Mouse (Mus musculus): Measurements from ENCODE around the gene Barhl2.

Gene Barhl2

GRCm38 (mm10) chr5:106457111-106457925 is 648 bp downstream of the Barhl2 start:
- ChIA-PET POLR2A (interaction anchor here in 1 of 4 experiments (0.7 kb wide), 1 partner anchor 82 kb away, joined by 3 read pairs; no protein-coding TSS in a partner anchor), CTCF (interaction anchor here in 1 of 4 experiments (0.8 to 1.0 kb wide), 2 partner anchors 13 to 240 kb away, joined by 3 read pairs; partner anchors contain the start of gene Zfp644)

- CTCF ChIA-PET, result no interaction called here
- POLR2A ChIA-PET, result no interaction called here
Observed at GRCm38 (mm10) chr5:106455984-106456383, 2.0 kb downstream of the Barhl2 start.

GRCm38 (mm10) chr5:106455106-106455920 is 2.7 kb downstream of the Barhl2 start:
- CTCF ChIA-PET, result interaction anchor here in 1 of 4 experiments (2.4 kb wide), 1 partner anchor 9 kb away, joined by 11 read pairs; no protein-coding TSS in a partner anchor
- POLR2A ChIA-PET, result interaction anchor here in 1 of 4 experiments (1.8 kb wide), 1 partner anchor 74 kb away, joined by 3 read pairs; no protein-coding TSS in a partner anchor

- POLR2A ChIA-PET, result interaction anchor here in 1 of 4 experiments (1.0 to 1.8 kb wide), 2 partner anchors 9 to 73 kb away, joined by 3 to 5 read pairs; no protein-coding TSS in a partner anchor
- CTCF ChIA-PET, result interaction anchor here in 1 of 4 experiments (2.4 kb wide), 1 partner anchor 9 kb away, joined by 11 read pairs; no protein-coding TSS in a partner anchor
Observed at GRCm38 (mm10) chr5:106454411-106455105, 3.4 kb downstream of the Barhl2 start.

GRCm38 (mm10) chr5:106453886-106454321 is 4.1 kb downstream of the Barhl2 start:
- ChIA-PET CTCF (interaction anchor here in 1 of 4 experiments (2.4 kb wide), 1 partner anchor 10 kb away, joined by 11 read pairs; no protein-coding TSS in a partner anchor), POLR2A (interaction anchor here in 1 of 4 experiments (0.7 to 1.8 kb wide), 3 partner anchors 10 to 72 kb away, joined by 3 to 5 read pairs (median 3); no protein-coding TSS in a partner anchor)

- POLR2A ChIA-PET, result interaction anchor here in 1 of 4 experiments (0.6 to 1.0 kb wide), 3 partner anchors 10 to 162 kb away, joined by 3 to 5 read pairs (median 4); no protein-coding TSS in a partner anchor
- CTCF ChIA-PET, result interaction anchor here in 2 of 4 experiments (0.8 to 2.4 kb wide), 2 partner anchors 11 to 121 kb away, joined by 3 to 11 read pairs; no protein-coding TSS in a partner anchor
Observed at GRCm38 (mm10) chr5:106453181-106453885, 4.6 kb downstream of the Barhl2 start.

GRCm38 (mm10) chr5:106452686-106453085 is 5.3 kb downstream of the Barhl2 start:
- ChIA-PET CTCF (interaction anchor here in 1 of 4 experiments (0.8 kb wide), 1 partner anchor 121 kb away, joined by 3 read pairs; no protein-coding TSS in a partner anchor), POLR2A (interaction anchor here in 1 of 4 experiments (0.6 to 0.7 kb wide), 2 partner anchors 23 to 161 kb away, joined by 3 to 4 read pairs; no protein-coding TSS in a partner anchor)

GRCm38 (mm10) chr5:106451681-106452440 is 6.1 kb downstream of the Barhl2 start:
- POLR2A ChIA-PET, result interaction anchor here in 1 of 4 experiments (0.7 kb wide), 2 partner anchors 24 to 456 kb away, joined by 3 read pairs; no protein-coding TSS in a partner anchor
- CTCF ChIA-PET, result interaction anchor here in 1 of 4 experiments (0.6 kb wide), 1 partner anchor 524 kb away, joined by 4 read pairs; no protein-coding TSS in a partner anchor

- ChIA-PET CTCF (interaction anchor here in 2 of 4 experiments (0.6 kb wide), 2 partner anchors 10 to 13 kb away, joined by 3 read pairs; no protein-coding TSS in a partner anchor), POLR2A (interaction anchor here in 1 of 4 experiments (0.8 kb wide), 1 partner anchor 994 kb away, joined by 3 read pairs; no protein-coding TSS in a partner anchor)
Observed at GRCm38 (mm10) chr5:106450426-106451160, 7.4 kb downstream of the Barhl2 start.

- CTCF ChIA-PET, result interaction anchor here in 1 of 4 experiments (0.6 to 1.7 kb wide), 2 partner anchors 68 to 461 kb away, joined by 3 to 4 read pairs; no protein-coding TSS in a partner anchor
- POLR2A ChIA-PET, result no interaction called here
Observed at GRCm38 (mm10) chr5:106449720-106450425, 8.1 kb downstream of the Barhl2 start.

- CTCF ChIA-PET, result interaction anchor here (0.6 to 1.7 kb wide), 4 partner anchors 13 to 416 kb away, joined by 3 to 7 read pairs (median 5); no protein-coding TSS in a partner anchor
- POLR2A ChIA-PET, result no interaction called here
Observed at GRCm38 (mm10) chr5:106448798-106449125, 9.2 kb downstream of the Barhl2 start.

GRCm38 (mm10) chr5:106447951-106448797 is 9.8 kb downstream of the Barhl2 start:
- ChIA-PET POLR2A (interaction anchor here in 1 of 4 experiments (0.9 kb wide), 1 partner anchor 16 kb away, joined by 3 read pairs; no protein-coding TSS in a partner anchor), CTCF (interaction anchor here (0.6 to 1.7 kb wide), 4 partner anchors 14 to 416 kb away, joined by 3 to 7 read pairs (median 5); no protein-coding TSS in a partner anchor)

GRCm38 (mm10) chr5:106447091-106447820 is 10.7 kb downstream of the Barhl2 start:
- ChIA-PET CTCF (no interaction called here), POLR2A (interaction anchor here in 1 of 4 experiments (0.9 to 1.2 kb wide), 2 partner anchors 17 to 81 kb away, joined by 3 read pairs; no protein-coding TSS in a partner anchor)

All from embryonic stem cell, embryonic (primary cell).